In genomic region chr12:44457961-44458360, GRCm38 (mm10) we compare ENCODE assay signal across 23 mouse cellular contexts.
DNase-seq lines count a peak whose midpoint lies in the region; TF ChIP-seq lines count a peak whose summit lies in the region.
"Had no signal": no experiment of that assay in that cellular context is flagged by ENCODE, and none has a peak within 500 bp of the region (broad histone marks: within the 10 kb centered on the region; RNA-seq: fewer than 3 reads in every experiment).

No protein-coding gene starts in this region.

- TF ChIP-seq EP300 in heart, adult 2 months (IDR thresholded peaks at IDR 0.05; ENCODE audit: insufficient read depth, low read depth, low read length), result no peak

- TF ChIP-seq CTCF in heart, adult 2 months (IDR thresholded peaks at IDR 0.05), result no peak

- no peak overlapping the region for H3K4me3 ChIP-seq in heart, adult 2 months
- H3K4me3 ChIP-seq: forebrain, embryonic 12.5 days; heart, embryonic 10.5 days; hindbrain, embryonic 10.5 days; limb, embryonic 13.5 days; liver, embryonic 13.5 days; midbrain, embryonic 13.5 days had no signal

- no peak overlapping the region for H3K9ac ChIP-seq in heart, adult 2 months (ENCODE audit: low read depth, low read length)
- H3K9ac ChIP-seq: forebrain, embryonic 12.5 days; limb, embryonic 13.5 days; liver, embryonic 13.5 days; lung, embryonic 14.5 days; midbrain, embryonic 13.5 days had no signal

- intact Hi-C loops in heart, adult 2 months (cut with DNase I), result no loop called here

- WGBS in heart, adult 2 months, result 60% methylated on average over 4 of the region's 4 CpGs

- H3K27ac ChIP-seq in heart, adult 2 months, result no peak overlapping the region
- H3K27ac ChIP-seq: forebrain, embryonic 12.5 days; heart, embryonic 10.5 days; hindbrain, embryonic 10.5 days; hindbrain, postnatal 0 days; limb, embryonic 13.5 days; liver, embryonic 13.5 days; midbrain, embryonic 13.5 days; stomach, postnatal 0 days had no signal

- no peaks in the 10 kb centered on the region for H3K36me3 ChIP-seq in heart, adult 2 months (ENCODE audit: control insufficient read depth, insufficient read depth, low read length)
- H3K36me3 ChIP-seq: forebrain, embryonic 12.5 days; heart, embryonic 10.5 days; hindbrain, embryonic 10.5 days; limb, embryonic 13.5 days; liver, embryonic 13.5 days; midbrain, embryonic 13.5 days had no signal

- no peaks in the 10 kb centered on the region for H3K27me3 ChIP-seq in heart, adult 2 months (ENCODE audit: control insufficient read depth, insufficient read depth, low read length)
- H3K27me3 ChIP-seq: forebrain, embryonic 12.5 days; limb, embryonic 13.5 days; liver, embryonic 13.5 days; midbrain, embryonic 13.5 days had no signal

- H3K4me1 ChIP-seq in heart, adult 2 months (ENCODE audit: control insufficient read depth, insufficient read depth, low read length), result no peaks in the 10 kb centered on the region
- H3K4me1 ChIP-seq: heart, embryonic 10.5 days; limb, embryonic 13.5 days; liver, embryonic 13.5 days had no signal

- no peak for TF ChIP-seq POLR2A in heart, adult 2 months (IDR thresholded peaks at IDR 0.05; ENCODE audit: insufficient read depth, low read depth, low read length)

- no peaks in the 10 kb centered on the region for H3K79me2 ChIP-seq in heart, adult 2 months (replicated peaks; ENCODE audit: control insufficient read depth, insufficient read depth, low read length)

- peak; percentile 3 to 16 for DNase-seq in heart, adult 18-20 months
- DNase-seq in heart, adult 2 months, result no peak
- peak; percentile 25 for DNase-seq in 3T3-L1 (ENCODE audit: low read depth, low spot score)
- peak; percentile 93 for DNase-seq in Muller cell, postnatal 12 days (ENCODE audit: inconsistent ontology term)
- DNase-seq in lung, postnatal 25 days (ENCODE audit: low spot score), result peak; percentile 8
- DNase-seq in kidney, postnatal 4 days, result no peak
- no peak for DNase-seq in thymus, postnatal 10 days (ENCODE audit: low spot score in 2 of 2)
- DNase-seq: adrenal gland, postnatal 25 days; cerebellum, adult 11 months; cerebellum, adult 9-11 months; gastrocnemius, postnatal 14 days; kidney, adult 9 months; kidney, postnatal 14 days; liver, embryonic 13.5 days; lung, embryonic 14.5 days; thymus, adult 2 months had no signal

Comparison
In these comparisons a context has a peak if more than half of its experiments do, and no peak if none do; other contexts are left out.
1. DNase-seq: peak in heart, adult 18-20 months (2 of 2), 3T3-L1 (single experiment), Muller cell, postnatal 12 days (single experiment) and lung, postnatal 25 days (single experiment); none in heart, adult 2 months (0 of 2), kidney, postnatal 4 days (0 of 2) and thymus, postnatal 10 days (0 of 2).